Mouse (Mus musculus) spleen, adult 2 months (tissue): ENCODE measurements around the gene Zfand3. TPM values are rescaled to one million over a fixed set of nuclear protein-coding genes. Genes with fewer than 3 reads are reported as not detected.

Source experiments
- DNase-seq, 2 experiments: peaks; one replicate each; pipeline versions ENCODE4 v3.0.0 to v3.0.0-alpha.2; 2012 to 2021; ENCODE audit warnings: low spot score in 2 of 2, low read depth in 1 of 2
- H3K27ac ChIP-seq: fragments of 200-500 bp; 2 replicates; pipeline ENCODE4 v1.5.1; 2012; ENCODE audit warnings: low read length, inconsistent platforms; ENCODE audit not compliant: insufficient read depth
- H3K27me3 ChIP-seq: fragments of 200-500 bp; 2 replicates; pipeline ENCODE4 v1.6.1; 2012; ENCODE audit warnings: mild to moderate bottlenecking, moderate library complexity, low read length, inconsistent platforms; ENCODE audit not compliant: control insufficient read depth, insufficient read depth
- H3K36me3 ChIP-seq: fragments of 200-500 bp; 2 replicates; pipeline ENCODE4 v1.6.1; 2012; ENCODE audit warnings: mild to moderate bottlenecking, low read length, inconsistent platforms; ENCODE audit not compliant: control insufficient read depth, insufficient read depth
- H3K4me1 ChIP-seq: fragments of 200-500 bp; 2 replicates; pipeline ENCODE4 v1.6.1; 2011; ENCODE audit warnings: inconsistent platforms; ENCODE audit not compliant: control insufficient read depth, insufficient read depth, insufficient read length
- H3K4me3 ChIP-seq: fragments of 200-500 bp; 2 replicates; pipeline ENCODE4 v1.5.1; 2011; ENCODE audit warnings: mild to moderate bottlenecking, inconsistent platforms; ENCODE audit not compliant: insufficient read depth, insufficient read length; ENCODE audit errors: extremely low read depth
- CTCF ChIP-seq: fragments of 200-500 bp; IDR thresholded peaks from 2 replicates; pipeline ENCODE4 v1.5.1; 2011; ENCODE audit warnings: mild to moderate bottlenecking, inconsistent platforms; ENCODE audit not compliant: insufficient read depth, insufficient read length, insufficient replicate concordance; ENCODE audit errors: extremely low read depth
- POLR2A ChIP-seq: fragments of 200-500 bp; IDR thresholded peaks from 2 replicates; pipeline ENCODE4 v1.6.1; 2011; ENCODE audit warnings: low read depth, low read length, inconsistent platforms
- WGBS: fragments of 180-500 bp; shearing (Covaris S2); methylation state at CpG from one replicate; pipeline ENCODE4 v1.1.7; 2018; 5-methylcytosine and 5-hydroxymethylcytosine counted together
- polyA plus RNA-seq: library from polyadenylated mRNA; depleted of rRNA; stranded (reverse); fragments of >200 nt; gene quantifications from 2 replicates; pipeline ENCODE4 v1.2.3, GENCODE M21; 2012

Gene Zfand3
- polyA plus RNA-seq, 1 experiment, result 50.5 TPM

DNA sequence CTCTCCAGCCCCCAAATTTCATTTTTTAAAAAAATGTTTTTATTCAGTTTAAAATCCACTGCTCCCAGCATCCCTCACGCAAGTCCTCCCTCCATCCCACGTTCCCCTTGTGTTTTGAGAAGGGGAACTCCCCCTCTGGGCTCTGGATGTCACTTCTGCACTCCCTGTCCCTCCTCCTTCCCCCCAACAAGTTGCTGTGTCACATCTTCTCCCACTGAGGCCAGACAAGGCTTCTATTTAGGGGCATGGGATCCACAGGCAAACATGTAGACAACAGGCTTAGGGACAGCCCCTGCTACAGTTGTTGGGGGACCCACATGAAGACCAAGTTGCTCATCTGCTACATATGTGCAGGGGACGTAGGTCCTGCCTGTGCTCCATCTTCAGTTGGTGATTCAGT, 83.9 kb downstream of the Zfand3 start:
- H3K27ac ChIP-seq, result no peak overlapping the region
- no peak overlapping the region for H3K4me3 ChIP-seq
- no peak for TF ChIP-seq POLR2A
- no peak for TF ChIP-seq CTCF
- H3K36me3 ChIP-seq, result no peaks in the 10 kb centered on the region
- no peaks in the 10 kb centered on the region for H3K4me1 ChIP-seq
- no peaks in the 10 kb centered on the region for H3K27me3 ChIP-seq
- WGBS, result 96% methylated on average over 3 of the region's 3 CpGs
- no peak for DNase-seq

DNA sequence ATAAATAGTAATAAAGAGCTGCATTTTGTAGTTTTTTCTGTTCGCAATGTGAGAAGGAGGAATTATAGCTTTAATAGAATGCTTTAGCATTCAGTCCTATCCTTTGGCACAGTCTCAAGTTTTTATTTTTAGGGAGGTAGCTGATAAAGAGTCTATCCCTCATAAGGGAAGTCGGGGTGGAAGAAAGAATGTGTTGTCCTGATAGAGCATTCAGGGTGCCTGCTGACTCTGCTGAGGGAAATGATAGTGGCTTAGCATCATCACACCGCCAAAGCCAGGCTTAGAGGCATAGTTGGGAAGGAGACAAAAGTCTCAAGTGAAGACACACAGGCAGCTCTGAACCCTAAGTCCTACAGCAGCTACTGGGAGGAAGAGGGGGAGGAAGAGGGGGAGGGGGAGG, 85.9 kb downstream of the Zfand3 start:
- Histone ChIP-seq H3K4me3 (no peak overlapping the region), H3K27me3 (no peaks in the 10 kb centered on the region), H3K36me3 (0 out of 2 replicates have a peak, but pooled peaks cover under 1% of the 10 kb centered on the region), H3K27ac (no peak overlapping the region), H3K4me1 (no peaks in the 10 kb centered on the region)
- DNase-seq, result no peak
- WGBS, result 78% methylated on average over 3 of the region's 3 CpGs
- no peak for TF ChIP-seq CTCF
- no peak for TF ChIP-seq POLR2A

DNA sequence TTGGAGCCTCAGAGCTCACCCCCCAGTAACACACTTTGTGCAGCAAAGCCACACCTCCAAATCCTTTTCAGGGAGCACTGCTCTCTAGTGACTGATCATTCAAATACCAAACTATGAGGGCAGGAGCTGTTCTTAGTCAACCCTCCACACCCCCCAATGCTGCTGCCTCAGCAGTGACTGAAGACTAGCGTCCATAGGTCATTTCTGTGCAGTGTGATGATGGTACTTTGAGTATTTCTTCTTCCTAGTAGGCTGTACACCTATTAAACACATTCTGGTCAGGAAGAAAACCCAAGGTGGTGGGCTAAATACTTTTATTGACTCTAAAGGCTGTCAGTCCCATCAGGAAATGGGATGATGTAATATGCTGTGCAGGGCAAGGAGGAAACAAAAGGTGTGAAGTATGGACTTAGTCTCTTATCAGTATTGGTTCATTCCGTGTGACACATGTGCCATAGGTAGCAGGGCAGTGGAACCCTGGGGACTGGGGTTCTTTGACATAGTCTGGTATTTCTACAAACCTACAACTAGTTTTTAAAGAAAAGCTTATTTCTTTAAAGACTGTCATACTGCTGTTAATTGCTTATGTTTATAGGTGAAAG, 88.7 kb downstream of the Zfand3 start:
- no peak overlapping the region for H3K27ac ChIP-seq
- WGBS, result 90% methylated on average over 2 of the region's 2 CpGs
- 0 out of 2 replicates have a peak, but pooled peaks cover 3% of the 10 kb centered on the region for H3K36me3 ChIP-seq
- no peak for DNase-seq
- H3K4me1 ChIP-seq, result peaks cover 6% of the 10 kb centered on the region; the same call in 1 of the 2 replicates
- H3K4me3 ChIP-seq, result no peak overlapping the region
- H3K27me3 ChIP-seq, result no peaks in the 10 kb centered on the region
- TF ChIP-seq CTCF, result no peak
- TF ChIP-seq POLR2A, result no peak

DNA sequence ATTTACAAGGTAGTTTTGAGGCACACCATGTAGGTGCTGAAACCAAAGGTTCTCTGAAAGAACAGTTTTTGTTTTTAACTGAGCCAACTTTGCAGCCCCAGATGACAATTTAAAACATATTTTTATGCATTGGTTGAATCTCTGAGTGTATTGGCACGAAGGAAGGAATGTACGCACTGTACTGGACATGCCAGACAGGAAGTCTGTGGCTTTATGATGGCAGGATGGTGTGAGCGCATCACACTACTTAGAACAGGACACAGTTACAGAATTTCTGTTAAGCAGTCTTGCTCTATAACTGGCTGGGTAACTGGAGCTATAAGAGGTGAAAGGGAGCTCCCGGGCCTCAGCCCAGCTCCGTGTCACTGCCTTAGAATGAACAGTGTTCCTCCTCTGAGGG, 92.6 kb downstream of the Zfand3 start:
- Histone ChIP-seq H3K4me3 (no peak overlapping the region), H3K36me3 (0 out of 2 replicates have a peak, but pooled peaks cover 3% of the 10 kb centered on the region), H3K4me1 (peaks cover 6% of the 10 kb centered on the region; the same call in 1 of the 2 replicates), H3K27ac (no peak overlapping the region), H3K27me3 (no peaks in the 10 kb centered on the region)
- no peak for DNase-seq
- 56% methylated on average over 5 of the region's 5 CpGs for WGBS
- TF ChIP-seq POLR2A (no peak), CTCF (no peak)

DNA sequence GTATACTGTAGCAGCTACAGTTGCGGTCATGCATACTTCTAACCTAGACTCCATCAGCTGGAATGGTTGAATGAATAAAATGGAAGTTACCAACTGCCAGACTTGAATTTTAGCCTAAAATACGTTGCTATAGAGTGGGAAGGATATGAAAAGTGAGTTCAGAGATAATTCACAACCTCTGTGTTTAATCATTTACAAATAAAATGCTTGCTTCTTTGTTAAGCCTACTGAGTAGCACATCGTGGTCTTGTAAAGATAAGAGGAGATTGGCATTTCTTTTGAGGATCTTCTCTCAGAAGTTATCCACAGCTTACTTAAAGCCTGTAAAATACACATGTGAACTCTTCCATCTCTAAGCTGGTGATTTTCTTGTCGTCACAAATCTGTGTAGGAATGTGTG, 93.1 kb downstream of the Zfand3 start:
- Histone ChIP-seq H3K4me3 (no peak overlapping the region), H3K36me3 (0 out of 2 replicates have a peak, but pooled peaks cover 3% of the 10 kb centered on the region), H3K27ac (no peak overlapping the region), H3K4me1 (peaks cover 6% of the 10 kb centered on the region; the same call in 1 of the 2 replicates), H3K27me3 (no peaks in the 10 kb centered on the region)
- TF ChIP-seq CTCF, result no peak
- TF ChIP-seq POLR2A, result no peak
- 54% methylated on average over 4 of the region's 4 CpGs for WGBS
- no peak for DNase-seq

DNA sequence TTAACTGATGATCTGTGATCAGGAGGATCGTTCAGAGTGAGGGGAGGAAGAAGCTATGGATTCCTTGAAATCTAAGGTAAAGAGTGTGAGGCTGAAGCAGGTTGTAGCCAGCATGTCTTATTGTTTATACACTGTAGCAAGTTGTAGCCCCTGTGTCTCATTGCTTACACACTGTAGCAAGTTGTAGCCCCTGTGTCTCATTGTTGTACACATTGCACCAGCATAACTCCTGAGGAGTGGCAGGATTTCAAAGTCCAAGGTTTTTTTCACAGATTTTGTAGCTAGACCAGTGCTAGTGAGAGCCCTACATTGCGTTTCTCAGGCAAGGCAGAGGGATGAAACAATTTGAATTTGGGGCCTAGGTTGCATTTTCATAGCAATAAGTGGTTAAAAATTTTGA, 95.1 kb downstream of the Zfand3 start:
- Histone ChIP-seq H3K27me3 (no peaks in the 10 kb centered on the region), H3K4me1 (peaks cover 6% of the 10 kb centered on the region; the same call in 1 of the 2 replicates), H3K4me3 (no peak overlapping the region), H3K27ac (no peak overlapping the region), H3K36me3 (0 out of 2 replicates have a peak, but pooled peaks cover 3% of the 10 kb centered on the region)
- 84% methylated on average over 2 of the region's 2 CpGs for WGBS
- DNase-seq, result no peak
- TF ChIP-seq CTCF (no peak), POLR2A (no peak)

DNA sequence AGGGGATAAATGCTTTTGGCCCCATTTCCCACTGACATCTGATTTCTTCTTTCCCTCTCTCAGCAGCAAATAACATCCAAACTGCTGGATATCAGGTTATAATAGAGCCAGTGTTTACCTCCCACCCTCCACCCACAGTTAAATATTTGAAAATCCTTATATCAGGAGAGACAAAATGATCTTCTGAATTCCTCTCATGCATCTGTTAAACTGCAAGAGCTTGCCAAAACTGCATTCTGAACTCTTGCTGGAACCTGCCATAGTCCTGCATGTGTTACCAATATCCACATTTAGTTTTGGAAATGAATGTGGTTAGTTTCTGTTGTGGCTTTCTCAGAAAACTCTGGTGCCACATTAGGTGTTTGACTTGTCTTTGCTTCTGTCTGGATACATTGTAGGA, 97.3 kb downstream of the Zfand3 start:
- no peak overlapping the region for H3K4me3 ChIP-seq
- H3K27me3 ChIP-seq, result no peaks in the 10 kb centered on the region
- peaks cover 6% of the 10 kb centered on the region; the same call in 1 of the 2 replicates for H3K4me1 ChIP-seq
- no peak for DNase-seq
- no peak overlapping the region for H3K27ac ChIP-seq
- TF ChIP-seq POLR2A (no peak), CTCF (no peak)
- H3K36me3 ChIP-seq, result no peaks in the 10 kb centered on the region
